Mouse (Mus musculus): ENCODE measurements around the gene 1700010B08Rik. TPM values are rescaled to one million over a fixed set of nuclear protein-coding genes. Genes with fewer than 3 reads are reported as not detected.
"Not testable (repeated sequence)": the region's sequence is repeated elsewhere in the genome, so short reads cannot be mapped to it uniquely, and the experiment has no call there.

The 1700010B08Rik gene
- not detected in 2 replicates for polyA plus RNA-seq (2014; fragmentation: Nextera tagmentation; extraction: Ambion mirVana)

- not testable (repeated sequence) for H3K4me2 ChIP-seq
Observed at GRCm38 (mm10) chr2:173719115-173719514, at the start of gene 1700010B08Rik. Gene 1700010B08Rik (plus strand): TSS chr2:173719415.

DNA sequence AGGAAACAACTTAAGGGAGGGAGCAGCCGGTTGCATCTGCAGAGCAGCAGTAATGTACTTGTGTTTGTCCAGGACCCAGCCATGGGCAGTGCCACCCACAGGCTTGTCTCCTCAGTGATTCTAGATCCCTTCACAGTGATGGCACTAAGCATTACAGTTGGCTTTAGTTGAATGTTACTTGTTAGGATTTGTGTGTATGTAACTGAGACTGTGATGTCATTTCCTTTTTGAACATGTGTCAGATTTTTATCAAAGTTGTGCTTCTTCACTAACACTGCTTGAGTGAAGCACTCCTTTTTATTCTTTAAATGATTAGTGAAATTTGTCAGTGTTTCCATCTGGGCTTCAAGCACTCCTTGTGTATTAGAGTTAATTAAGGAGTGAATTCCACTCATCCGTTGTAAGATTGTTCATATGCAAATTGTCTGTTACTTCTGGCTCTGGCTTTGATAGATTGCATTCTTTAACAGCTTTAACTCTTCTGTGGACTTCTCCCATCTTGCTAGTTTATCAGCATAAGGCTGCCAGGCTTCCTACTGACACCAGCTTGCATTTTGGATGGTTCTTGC lies 46.8 kb upstream of the 1700010B08Rik start:
- no peak overlapping the region for H3K9ac ChIP-seq (ENCODE audit: low read length)
- peak; percentile 67 for DNase-seq (ENCODE audit: low spot score, missing footprints)
- 65% methylated on average over 2 of the region's 2 CpGs for WGBS
- H3K4me2 ChIP-seq = no peak overlapping the region
- H3K9me3 ChIP-seq (ENCODE audit: control insufficient read depth, low read length) = no peaks in the 10 kb centered on the region
- no peak overlapping the region for H3K4me3 ChIP-seq (ENCODE audit: low read depth, low read length)
- no peaks in the 10 kb centered on the region for H3K4me1 ChIP-seq (ENCODE audit: control insufficient read depth, insufficient read depth, low read length)
- no peaks in the 10 kb centered on the region for H3K27me3 ChIP-seq (ENCODE audit: control insufficient read depth, insufficient read depth, low read length)
- no peaks in the 10 kb centered on the region for H3K36me3 ChIP-seq (ENCODE audit: control insufficient read depth, insufficient read depth, low read length)
- ATAC-seq (ENCODE audit: low FRiP score) = no peak
- H3K27ac ChIP-seq (ENCODE audit: low read depth, low read length) = no peak overlapping the region

More at GRCm38 (mm10) chr2:173719115-173719514, at the start of gene 1700010B08Rik:
- not testable (repeated sequence) for H3K9ac ChIP-seq (ENCODE audit: low read length); H3K36me3 ChIP-seq (ENCODE audit: control insufficient read depth, insufficient read depth, low read length); H3K9me3 ChIP-seq (ENCODE audit: control insufficient read depth, low read length); DNase-seq (ENCODE audit: low spot score, missing footprints); H3K4me3 ChIP-seq (ENCODE audit: low read depth, low read length); ATAC-seq (ENCODE audit: low FRiP score); H3K27ac ChIP-seq (ENCODE audit: low read depth, low read length); H3K4me1 ChIP-seq (ENCODE audit: control insufficient read depth, insufficient read depth, low read length); H3K27me3 ChIP-seq (ENCODE audit: control insufficient read depth, insufficient read depth, low read length)
- 92% methylated on average over 6 of the region's 7 CpGs for WGBS

- Histone ChIP-seq H3K36me3 (ENCODE audit: control insufficient read depth, insufficient read depth, low read length) (no peaks in the 10 kb centered on the region), H3K4me3 (ENCODE audit: low read depth, low read length) (no peak overlapping the region), H3K9me3 (ENCODE audit: control insufficient read depth, low read length) (no peaks in the 10 kb centered on the region), H3K4me1 (ENCODE audit: control insufficient read depth, insufficient read depth, low read length) (no peaks in the 10 kb centered on the region), H3K9ac (ENCODE audit: low read length) (no peak overlapping the region), H3K4me2 (no peak overlapping the region), H3K27ac (ENCODE audit: low read depth, low read length) (no peak overlapping the region), H3K27me3 (ENCODE audit: control insufficient read depth, insufficient read depth, low read length) (no peaks in the 10 kb centered on the region)
- WGBS = 93% methylated on average over 1 of the region's 1 CpGs
- ATAC-seq (ENCODE audit: low FRiP score) (no peak), DNase-seq (ENCODE audit: low spot score, missing footprints) (no peak)
Observed at GRCm38 (mm10) chr2:173673469-173673868, 45.7 kb upstream of the 1700010B08Rik start.

DNA sequence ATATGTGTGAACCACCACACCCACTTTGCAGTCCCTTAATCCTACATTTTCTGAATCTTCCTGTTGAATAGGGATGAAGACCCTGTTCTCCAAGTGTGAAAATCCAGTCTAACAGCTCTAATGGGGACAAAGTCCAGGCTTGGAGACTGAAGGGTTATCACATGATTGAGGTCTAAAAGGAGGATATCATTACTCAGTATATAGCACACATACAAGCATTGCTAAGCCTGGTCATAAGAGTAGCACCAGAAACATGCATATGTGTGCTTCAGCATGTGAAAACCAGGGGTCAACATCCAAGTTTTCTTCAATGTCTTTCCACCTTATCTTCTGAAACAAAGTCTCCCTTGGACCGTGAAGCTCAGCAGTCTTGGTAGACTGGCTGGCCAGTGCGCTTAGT lies 40.6 kb upstream of the 1700010B08Rik start:
- no peak overlapping the region for H3K27ac ChIP-seq (ENCODE audit: low read depth, low read length)
- no peak for DNase-seq (ENCODE audit: low spot score, missing footprints)
- no peaks in the 10 kb centered on the region for H3K36me3 ChIP-seq (ENCODE audit: control insufficient read depth, insufficient read depth, low read length)
- H3K4me3 ChIP-seq (ENCODE audit: low read depth, low read length) = no peak overlapping the region
- no peaks in the 10 kb centered on the region for H3K9me3 ChIP-seq (ENCODE audit: control insufficient read depth, low read length)
- H3K27me3 ChIP-seq (ENCODE audit: control insufficient read depth, insufficient read depth, low read length) = no peaks in the 10 kb centered on the region
- WGBS = 92% methylated on average over 2 of the region's 2 CpGs
- H3K9ac ChIP-seq (ENCODE audit: low read length) = no peak overlapping the region
- no peak for ATAC-seq (ENCODE audit: low FRiP score)
- no peaks in the 10 kb centered on the region for H3K4me1 ChIP-seq (ENCODE audit: control insufficient read depth, insufficient read depth, low read length)
- no peak overlapping the region for H3K4me2 ChIP-seq

GRCm38 (mm10) chr2:173679217-173679616 lies 40.0 kb upstream of the 1700010B08Rik start:
- ATAC-seq (ENCODE audit: low FRiP score) = no peak
- H3K27ac ChIP-seq (ENCODE audit: low read depth, low read length) = no peak overlapping the region
- H3K9me3 ChIP-seq (ENCODE audit: control insufficient read depth, low read length) = no peaks in the 10 kb centered on the region
- H3K4me2 ChIP-seq = no peak overlapping the region
- no peak overlapping the region for H3K4me3 ChIP-seq (ENCODE audit: low read depth, low read length)
- H3K27me3 ChIP-seq (ENCODE audit: control insufficient read depth, insufficient read depth, low read length) = no peaks in the 10 kb centered on the region
- DNase-seq (ENCODE audit: low spot score, missing footprints) = no peak
- no peaks in the 10 kb centered on the region for H3K4me1 ChIP-seq (ENCODE audit: control insufficient read depth, insufficient read depth, low read length)
- H3K9ac ChIP-seq (ENCODE audit: low read length) = no peak overlapping the region
- H3K36me3 ChIP-seq (ENCODE audit: control insufficient read depth, insufficient read depth, low read length) = no peaks in the 10 kb centered on the region
- 73% methylated on average over 3 of the region's 3 CpGs for WGBS

GRCm38 (mm10) chr2:173680153-173680552 lies 39.1 kb upstream of the 1700010B08Rik start:
- DNase-seq (ENCODE audit: low spot score, missing footprints) (no peak), ATAC-seq (ENCODE audit: low FRiP score) (no peak)
- H3K9me3 ChIP-seq (ENCODE audit: control insufficient read depth, low read length) = no peaks in the 10 kb centered on the region
- no peaks in the 10 kb centered on the region for H3K4me1 ChIP-seq (ENCODE audit: control insufficient read depth, insufficient read depth, low read length)
- H3K9ac ChIP-seq (ENCODE audit: low read length) = no peak overlapping the region
- no peak overlapping the region for H3K27ac ChIP-seq (ENCODE audit: low read depth, low read length)
- 79% methylated on average over 1 of the region's 1 CpGs for WGBS
- H3K36me3 ChIP-seq (ENCODE audit: control insufficient read depth, insufficient read depth, low read length) = no peaks in the 10 kb centered on the region
- H3K4me3 ChIP-seq (ENCODE audit: low read depth, low read length) = no peak overlapping the region
- H3K27me3 ChIP-seq (ENCODE audit: control insufficient read depth, insufficient read depth, low read length) = no peaks in the 10 kb centered on the region
- no peak overlapping the region for H3K4me2 ChIP-seq

DNA sequence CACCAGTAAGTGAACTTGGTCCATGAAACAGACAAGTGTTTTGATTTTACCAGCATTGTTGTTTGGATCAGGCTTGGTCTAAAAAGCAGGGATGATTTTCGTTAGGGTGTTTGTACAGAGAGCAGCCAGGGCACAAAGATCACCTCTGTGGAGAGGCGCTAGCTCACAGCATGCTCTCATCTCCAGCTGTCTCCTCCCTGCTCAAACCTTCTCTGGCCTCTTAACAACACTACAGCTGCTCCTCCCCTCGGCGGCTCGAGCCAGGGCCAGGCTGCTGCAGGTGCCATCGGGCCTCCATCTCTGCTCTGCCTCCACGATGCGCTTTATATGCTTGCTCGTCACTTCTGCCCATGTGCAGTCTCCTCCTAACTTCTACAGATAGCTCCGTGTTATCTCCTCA lies 36.4 kb upstream of the 1700010B08Rik start:
- DNase-seq (ENCODE audit: low spot score, missing footprints) (no peak), ATAC-seq (ENCODE audit: low FRiP score) (no peak; the same call in 1 of the 2 replicates)
- Histone ChIP-seq H3K4me1 (ENCODE audit: control insufficient read depth, insufficient read depth, low read length) (no peaks in the 10 kb centered on the region), H3K27me3 (ENCODE audit: control insufficient read depth, insufficient read depth, low read length) (no peaks in the 10 kb centered on the region), H3K4me3 (ENCODE audit: low read depth, low read length) (no peak overlapping the region), H3K9ac (ENCODE audit: low read length) (no peak overlapping the region), H3K9me3 (ENCODE audit: control insufficient read depth, low read length) (no peaks in the 10 kb centered on the region), H3K27ac (ENCODE audit: low read depth, low read length) (no peak overlapping the region), H3K4me2 (no peak overlapping the region), H3K36me3 (ENCODE audit: control insufficient read depth, insufficient read depth, low read length) (no peaks in the 10 kb centered on the region)
- WGBS = 61% methylated on average over 10 of the region's 10 CpGs

- ATAC-seq (ENCODE audit: low FRiP score) (no peak), DNase-seq (ENCODE audit: low spot score, missing footprints) (peak; percentile 51)
- H3K9ac ChIP-seq (ENCODE audit: low read length) = no peak overlapping the region
- WGBS = 96% methylated on average over 3 of the region's 3 CpGs
- no peak overlapping the region for H3K27ac ChIP-seq (ENCODE audit: low read depth, low read length)
- H3K9me3 ChIP-seq (ENCODE audit: control insufficient read depth, low read length) = no peaks in the 10 kb centered on the region
- no peaks in the 10 kb centered on the region; the same call in 1 of the 2 replicates for H3K36me3 ChIP-seq (ENCODE audit: control insufficient read depth, insufficient read depth, low read length)
- no peak overlapping the region for H3K4me2 ChIP-seq
- H3K4me3 ChIP-seq (ENCODE audit: low read depth, low read length) = no peak overlapping the region
- no peaks in the 10 kb centered on the region for H3K4me1 ChIP-seq (ENCODE audit: control insufficient read depth, insufficient read depth, low read length)
- no peaks in the 10 kb centered on the region for H3K27me3 ChIP-seq (ENCODE audit: control insufficient read depth, insufficient read depth, low read length)
Observed at GRCm38 (mm10) chr2:173685781-173686361, 33.3 kb upstream of the 1700010B08Rik start.

GRCm38 (mm10) chr2:173687363-173687762 lies 31.9 kb upstream of the 1700010B08Rik start:
- Histone ChIP-seq H3K9ac (ENCODE audit: low read length) (no peak overlapping the region), H3K4me3 (ENCODE audit: low read depth, low read length) (no peak overlapping the region), H3K27ac (ENCODE audit: low read depth, low read length) (no peak overlapping the region), H3K36me3 (ENCODE audit: control insufficient read depth, insufficient read depth, low read length) (no peaks in the 10 kb centered on the region; the same call in 1 of the 2 replicates), H3K4me1 (ENCODE audit: control insufficient read depth, insufficient read depth, low read length) (no peaks in the 10 kb centered on the region), H3K4me2 (no peak overlapping the region), H3K9me3 (ENCODE audit: control insufficient read depth, low read length) (no peaks in the 10 kb centered on the region), H3K27me3 (ENCODE audit: control insufficient read depth, insufficient read depth, low read length) (no peaks in the 10 kb centered on the region)
- ATAC-seq (ENCODE audit: low FRiP score) (no peak), DNase-seq (ENCODE audit: low spot score, missing footprints) (peak; percentile 64)
- WGBS = 80% methylated on average over 5 of the region's 5 CpGs

All from midbrain, embryonic 11.5 days (tissue).